Mouse (Mus musculus): ENCODE data around the gene Zfp746. TPM values are rescaled to one million over a fixed set of nuclear protein-coding genes. Genes with fewer than 3 reads are reported as not detected.
A peak's percentile ranks its signal among the peaks of the same experiment; 100 is the strongest.

Gene Zfp746
- polyA plus RNA-seq, 1 experiment from 2014 or later, result 28.3 TPM

- Histone ChIP-seq H3K4me3 (replicated peaks) (no peak overlapping the region), H3K4me2 (no peak overlapping the region), H3K36me3 (replicated peaks) (peaks cover 68% of the 10 kb centered on the region), H3K9ac (no peak overlapping the region), H3K27ac (no peak overlapping the region), H3K27me3 (no peaks in the 10 kb centered on the region; the same call in 1 of the 2 replicates), H3K9me3 (peaks cover 14% of the 10 kb centered on the region), H3K4me1 (peaks cover 9% of the 10 kb centered on the region)
- ATAC-seq (ENCODE audit: low FRiP score), result peak; percentile 14; the same call in 1 of the 2 replicates
- 67% methylated on average over 21 of the region's 21 CpGs for whole genome bisulfite sequencing
These were observed 61.4 kb downstream of the Zfp746 start for GRCm38 (mm10) chr6:48024994-48025345.

- H3K36me3 ChIP-seq (replicated peaks), result peaks cover 68% of the 10 kb centered on the region
These were observed 61.9 kb downstream of the Zfp746 start for GRCm38 (mm10) chr6:48024330-48024993.

GRCm38 (mm10) chr6:48022672-48023071 lies 63.7 kb downstream of the Zfp746 start:
- Histone ChIP-seq H3K27me3 (no peaks in the 10 kb centered on the region; the same call in 1 of the 2 replicates), H3K27ac (no peak overlapping the region), H3K9me3 (peaks cover 14% of the 10 kb centered on the region), H3K4me3 (replicated peaks) (no peak overlapping the region), H3K36me3 (replicated peaks) (peaks cover 62% of the 10 kb centered on the region), H3K4me2 (no peak overlapping the region), H3K4me1 (peaks cover 9% of the 10 kb centered on the region), H3K9ac (no peak overlapping the region)
- 88% methylated on average over 2 of the region's 2 CpGs for WGBS
- no peak for ATAC-seq (ENCODE audit: low FRiP score)

More at GRCm38 (mm10) chr6:48024330-48024993, 61.9 kb downstream of the Zfp746 start:
- no peak overlapping the region for H3K27ac ChIP-seq
- WGBS, result 72% methylated on average over 43 of the region's 43 CpGs
- H3K9me3 ChIP-seq, result peaks cover 14% of the 10 kb centered on the region
- H3K4me3 ChIP-seq (replicated peaks), result no peak overlapping the region
- peak; percentile 30; the same call in 1 of the 2 replicates for ATAC-seq (ENCODE audit: low FRiP score)
- peaks cover 9% of the 10 kb centered on the region for H3K4me1 ChIP-seq
- no peaks in the 10 kb centered on the region; the same call in 1 of the 2 replicates for H3K27me3 ChIP-seq
- H3K4me2 ChIP-seq, result no peak overlapping the region
- H3K9ac ChIP-seq, result no peak overlapping the region

- 81% methylated on average over 1 of the region's 1 CpGs for WGBS
These were observed 64.7 kb downstream of the Zfp746 start for GRCm38 (mm10) chr6:48021678-48022077.

GRCm38 (mm10) chr6:48020006-48020405 lies 66.4 kb downstream of the Zfp746 start:
- no peak for ATAC-seq (ENCODE audit: low FRiP score)
- Histone ChIP-seq H3K27ac (no peak overlapping the region), H3K27me3 (no peaks in the 10 kb centered on the region; the same call in 1 of the 2 replicates), H3K4me3 (replicated peaks) (no peak overlapping the region), H3K36me3 (replicated peaks) (peaks cover 35% of the 10 kb centered on the region), H3K4me1 (peaks cover 9% of the 10 kb centered on the region), H3K4me2 (no peak overlapping the region), H3K9me3 (peaks cover 9% of the 10 kb centered on the region), H3K9ac (no peak overlapping the region)
- 58% methylated on average over 2 of the region's 2 CpGs for whole genome bisulfite sequencing

More at GRCm38 (mm10) chr6:48021678-48022077, 64.7 kb downstream of the Zfp746 start:
- H3K9me3 ChIP-seq, result peaks cover 14% of the 10 kb centered on the region
- H3K9ac ChIP-seq, result no peak overlapping the region
- H3K4me3 ChIP-seq (replicated peaks), result no peak overlapping the region
- H3K27me3 ChIP-seq, result no peaks in the 10 kb centered on the region; the same call in 1 of the 2 replicates
- H3K36me3 ChIP-seq (replicated peaks), result peaks cover 52% of the 10 kb centered on the region
- ATAC-seq (ENCODE audit: low FRiP score), result no peak
- H3K4me1 ChIP-seq, result peaks cover 9% of the 10 kb centered on the region
- no peak overlapping the region for H3K4me2 ChIP-seq
- H3K27ac ChIP-seq, result no peak overlapping the region

GRCm38 (mm10) chr6:48016841-48017240 lies 69.6 kb downstream of the Zfp746 start:
- 93% methylated on average over 9 of the region's 9 CpGs for WGBS
- no peak overlapping the region for H3K4me2 ChIP-seq
- no peak overlapping the region for H3K27ac ChIP-seq
- H3K4me1 ChIP-seq, result peaks cover 6% of the 10 kb centered on the region; the same call in 1 of the 2 replicates
- H3K36me3 ChIP-seq (replicated peaks), result 0 out of 2 replicates have a peak, but pooled peaks cover 10% of the 10 kb centered on the region
- no peak overlapping the region for H3K4me3 ChIP-seq (replicated peaks)
- no peaks in the 10 kb centered on the region; the same call in 1 of the 2 replicates for H3K27me3 ChIP-seq
- H3K9me3 ChIP-seq, result no peaks in the 10 kb centered on the region
- 0 out of 2 replicates have a peak, but pooled peaks have one; percentile 2 for ATAC-seq (ENCODE audit: low FRiP score)
- no peak overlapping the region for H3K9ac ChIP-seq

GRCm38 (mm10) chr6:48016090-48016521 lies 70.3 kb downstream of the Zfp746 start:
- 0% methylated on average over 24 of the region's 24 CpGs for WGBS
- H3K27ac ChIP-seq, result no peak overlapping the region

More at GRCm38 (mm10) chr6:48016090-48016521, 70.3 kb downstream of the Zfp746 start:
- Histone ChIP-seq H3K4me1 (peaks cover 6% of the 10 kb centered on the region; the same call in 1 of the 2 replicates), H3K9me3 (no peaks in the 10 kb centered on the region), H3K36me3 (replicated peaks) (0 out of 2 replicates have a peak, but pooled peaks cover 10% of the 10 kb centered on the region), H3K4me3 (replicated peaks) (peak overlapping the region; percentile 44), H3K27me3 (no peaks in the 10 kb centered on the region; the same call in 1 of the 2 replicates), H3K9ac (peak overlapping the region; percentile 55), H3K4me2 (peak overlapping the region; percentile 67)
- ATAC-seq (ENCODE audit: low FRiP score), result peak; percentile 96

Small RNA genes within 50 kb of the gene (microRNA-seq; reads per million reads assigned to microRNA genes)
- gene Gm24563, result not detected

Other genes starting within 250 kb of the Zfp746 start
- gene Zfp282, start 209.4 kb downstream of the Zfp746 start, polyA plus RNA-seq (2016; fragmentation: Nextera tagmentation; extraction: Ambion mirVana), result 23.5 and 24.0 TPM in 2 replicates
- gene Zfp212, start 166.1 kb downstream of the Zfp746 start, polyA plus RNA-seq (2016; fragmentation: Nextera tagmentation; extraction: Ambion mirVana), result 19.7 and 20.6 TPM in 2 replicates
- gene Zfp956, start 133.2 kb downstream of the Zfp746 start, polyA plus RNA-seq (2016; fragmentation: Nextera tagmentation; extraction: Ambion mirVana), result 10.3 and 12.1 TPM in 2 replicates
- 10.8 and 11.8 TPM in 2 replicates for gene Zfp777, start 37.7 kb downstream of the Zfp746 start, polyA plus RNA-seq (2016; fragmentation: Nextera tagmentation; extraction: Ambion mirVana)